21 mouse cellular contexts compared by ENCODE assay signal in genomic region chr9:67967011-67967410, GRCm38 (mm10).
"Had no signal": no experiment of that assay in that cellular context is flagged by ENCODE, and none has a peak within 500 bp of the region (broad histone marks: within the 10 kb centered on the region; RNA-seq: fewer than 3 reads in every experiment).

No protein-coding gene starts in this region.

- H3K4me3 ChIP-seq: heart, adult 2 months; heart, embryonic 13.5 days; heart, embryonic 15.5 days; hindbrain, embryonic 13.5 days; hindbrain, embryonic 15.5 days; kidney, embryonic 15.5 days; layer of hippocampus, adult 2 months; left cerebral cortex, adult 2 months; limb, embryonic 10.5 days; limb, embryonic 12.5 days had no signal

- H3K4me1 ChIP-seq: heart, embryonic 13.5 days; heart, embryonic 15.5 days; limb, embryonic 10.5 days; limb, embryonic 12.5 days had no signal

- DNase-seq: forebrain, postnatal 0 days; gastrocnemius, postnatal 14 days; gastrocnemius, postnatal 36 days; heart, adult 2 months; heart, postnatal 14 days; heart, postnatal 36 days; kidney, adult 11 months; kidney, adult 2 months; kidney, adult 9 months; kidney, postnatal 25 days; kidney, postnatal 4 days; liver had no signal
